In genomic region chr1:161030058-161030457, GRCm38 (mm10) we compare ENCODE assay signal across 33 mouse cellular contexts.
"Had no signal": no experiment of that assay in that cellular context is flagged by ENCODE, and none has a peak within 500 bp of the region (broad histone marks: within the 10 kb centered on the region; RNA-seq: fewer than 3 reads in every experiment).

No protein-coding gene starts in this region.

- H3K4me2 ChIP-seq: heart, embryonic 11.5 days; heart, embryonic 12.5 days; heart, embryonic 13.5 days; heart, embryonic 15.5 days; hindbrain, embryonic 12.5 days; hindbrain, embryonic 14.5 days; hindbrain, embryonic 15.5 days; intestine, embryonic 15.5 days; kidney, embryonic 15.5 days had no signal

- H3K9me3 ChIP-seq: heart, embryonic 10.5 days; heart, embryonic 12.5 days; heart, embryonic 13.5 days; heart, embryonic 15.5 days; hindbrain, embryonic 10.5 days; hindbrain, embryonic 12.5 days; hindbrain, embryonic 15.5 days; intestine, embryonic 15.5 days; kidney, embryonic 15.5 days had no signal

- H3K9ac ChIP-seq: heart, embryonic 12.5 days; heart, embryonic 13.5 days; heart, embryonic 15.5 days; hindbrain, embryonic 12.5 days; hindbrain, embryonic 14.5 days; hindbrain, embryonic 15.5 days; intestine, embryonic 15.5 days; kidney, embryonic 15.5 days had no signal

- H3K4me1 ChIP-seq: intestine, embryonic 15.5 days had no signal

- H3K4me3 ChIP-seq: heart, embryonic 10.5 days; heart, embryonic 12.5 days; heart, embryonic 13.5 days; heart, embryonic 15.5 days; hindbrain, embryonic 10.5 days; hindbrain, embryonic 12.5 days; hindbrain, embryonic 15.5 days; intestine, embryonic 15.5 days; kidney, embryonic 15.5 days; layer of hippocampus, adult 2 months had no signal

- H3K27ac ChIP-seq: heart, embryonic 10.5 days; heart, embryonic 13.5 days; heart, embryonic 15.5 days; hindbrain, embryonic 10.5 days; hindbrain, embryonic 12.5 days; hindbrain, embryonic 14.5 days; hindbrain, embryonic 15.5 days; hindbrain, postnatal 0 days; intestine, embryonic 15.5 days; kidney, embryonic 15.5 days; kidney, postnatal 0 days; layer of hippocampus, adult 2 months had no signal

- H3K36me3 ChIP-seq: intestine, embryonic 15.5 days had no signal

- ATAC-seq: hindbrain, embryonic 16.5 days; hindbrain, postnatal 0 days; inflammation-experienced regulatory T-cells, adult 6 months; intestine, embryonic 15.5 days; intestine, postnatal 0 days had no signal

- H3K27me3 ChIP-seq: heart, embryonic 12.5 days; heart, embryonic 13.5 days; heart, embryonic 15.5 days; hindbrain, embryonic 12.5 days; hindbrain, embryonic 15.5 days; intestine, embryonic 15.5 days; kidney, embryonic 15.5 days had no signal

- DNase-seq: heart, postnatal 10 days; heart, postnatal 14 days; heart, postnatal 36 days; heart, postnatal 4 days; kidney, adult 11 months; kidney, adult 18-20 months; kidney, adult 2 months; kidney, adult 8-10 months; kidney, adult 9 months; kidney, postnatal 10 days; kidney, postnatal 14 days; kidney, postnatal 25 days; kidney, postnatal 36 days; kidney, postnatal 4 days; layer of hippocampus, adult 9-11 months; layer of hippocampus, postnatal 36 days had no signal
